Mouse (Mus musculus) activated CD4-positive, CD25-positive, alpha-beta regulatory T cell, adult 4 months (primary cell): ENCODE measurements around the gene Gpsm1. TPM values are rescaled to one million over a fixed set of nuclear protein-coding genes. Genes with fewer than 3 reads are reported as not detected.

Experiments used
- ATAC-seq: one replicate; pipeline ENCODE4 v1.8.0; 2017
- polyA plus RNA-seq, 2 experiments: library from polyadenylated mRNA; unstranded; fragments of 100-300 nt; shearing (Covaris generic); gene quantifications; one replicate each; pipeline ENCODE4 v1.2.1; 2017

Gpsm1 gene
- polyA plus RNA-seq, 2 experiments from 2014 or later = 1.8 to 2.7 TPM

- no peak for ATAC-seq
Observed at GRCm38 (mm10) chr2:26341510-26341981, 26.2 kb downstream of the Gpsm1 start.

GRCm38 (mm10) chr2:26342044-26342443 is 26.7 kb downstream of the Gpsm1 start:
- ATAC-seq = no peak

- no peak for ATAC-seq
Observed at GRCm38 (mm10) chr2:26342609-26343490, 27.5 kb downstream of the Gpsm1 start.

- no peak for ATAC-seq
Observed at GRCm38 (mm10) chr2:26348241-26348640, 32.9 kb downstream of the Gpsm1 start.

- peak; percentile 86 for ATAC-seq
Observed at GRCm38 (mm10) chr2:26351358-26352290, 36.3 kb downstream of the Gpsm1 start, which contains the start of gene Dnlz. Gene Dnlz, minus strand, starts transcription at chr2:26352110.

GRCm38 (mm10) chr2:26352291-26352910 is 37.1 kb downstream of the Gpsm1 start:
- ATAC-seq = no peak

- ATAC-seq = no peak
Observed at GRCm38 (mm10) chr2:26353066-26353980, 38.0 kb downstream of the Gpsm1 start.

- no peak for ATAC-seq
Observed at GRCm38 (mm10) chr2:26354401-26354800, 39.1 kb downstream of the Gpsm1 start.

- ATAC-seq = no peak
Observed at GRCm38 (mm10) chr2:26356231-26356630, 40.9 kb downstream of the Gpsm1 start.

- ATAC-seq = no peak
Observed at GRCm38 (mm10) chr2:26356678-26357077, 41.4 kb downstream of the Gpsm1 start.

GRCm38 (mm10) chr2:26357484-26357883 is 42.2 kb downstream of the Gpsm1 start:
- no peak for ATAC-seq

- ATAC-seq = no peak
Observed at GRCm38 (mm10) chr2:26358667-26359320, 43.5 kb downstream of the Gpsm1 start.

GRCm38 (mm10) chr2:26359983-26360382 is 44.7 kb downstream of the Gpsm1 start:
- no peak for ATAC-seq

GRCm38 (mm10) chr2:26360772-26361171 is 45.5 kb downstream of the Gpsm1 start, which contains the start of gene Card9:
Gene Card9, minus strand, starts transcription at chr2:26360918.
- ATAC-seq = no peak

GRCm38 (mm10) chr2:26362991-26363390 is 47.7 kb downstream of the Gpsm1 start:
- no peak for ATAC-seq

- no peak for ATAC-seq
Observed at GRCm38 (mm10) chr2:26363481-26363880, 48.2 kb downstream of the Gpsm1 start.

- no peak for ATAC-seq
Observed at GRCm38 (mm10) chr2:26364738-26365465, 49.6 kb downstream of the Gpsm1 start.

GRCm38 (mm10) chr2:26367911-26368310 is 52.6 kb downstream of the Gpsm1 start:
- ATAC-seq = no peak

GRCm38 (mm10) chr2:26368572-26368971 is 53.3 kb downstream of the Gpsm1 start:
- no peak for ATAC-seq

GRCm38 (mm10) chr2:26372396-26372795 is 57.1 kb downstream of the Gpsm1 start:
- ATAC-seq = no peak
